Mouse (Mus musculus) frontal cortex, adult (tissue): ENCODE data around the gene Trim38.
"Not testable (repeated sequence)": the region's sequence is repeated elsewhere in the genome, so short reads cannot be mapped to it uniquely, and the experiment has no call there.

Experiments used
- ATAC-seq: cut with Nextera tagmentation; 2 replicates; pipeline ENCODE4 v1.9.2; 2017; ENCODE audit warnings: mild to moderate bottlenecking, moderate library complexity, mixed read lengths; ENCODE audit not compliant: low TSS enrichment

Trim38 gene

DNA sequence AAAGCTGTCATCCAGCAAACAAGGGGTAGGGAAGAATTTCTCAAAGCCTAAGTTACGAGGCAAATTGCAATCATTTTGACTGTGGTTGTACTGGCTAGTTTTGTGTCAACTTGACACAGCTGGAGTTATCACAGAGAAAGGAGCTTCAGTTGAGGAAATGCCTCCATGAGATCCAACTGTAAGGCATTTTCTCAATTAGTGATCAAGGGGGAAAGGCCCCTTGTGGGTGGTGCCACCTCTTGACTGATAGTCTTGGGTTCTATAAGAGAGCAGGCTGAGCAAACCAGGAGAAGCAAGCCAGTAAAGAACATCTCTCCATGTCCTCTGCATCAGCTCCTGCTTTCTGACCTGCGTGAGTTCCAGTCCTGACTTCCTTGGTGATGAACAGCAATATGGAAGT lies at the start of gene Trim38:
TSS of gene Trim38 (plus strand) at position 301 of the 400 bp plus-strand sequence.
- ATAC-seq, result not testable (repeated sequence)

DNA sequence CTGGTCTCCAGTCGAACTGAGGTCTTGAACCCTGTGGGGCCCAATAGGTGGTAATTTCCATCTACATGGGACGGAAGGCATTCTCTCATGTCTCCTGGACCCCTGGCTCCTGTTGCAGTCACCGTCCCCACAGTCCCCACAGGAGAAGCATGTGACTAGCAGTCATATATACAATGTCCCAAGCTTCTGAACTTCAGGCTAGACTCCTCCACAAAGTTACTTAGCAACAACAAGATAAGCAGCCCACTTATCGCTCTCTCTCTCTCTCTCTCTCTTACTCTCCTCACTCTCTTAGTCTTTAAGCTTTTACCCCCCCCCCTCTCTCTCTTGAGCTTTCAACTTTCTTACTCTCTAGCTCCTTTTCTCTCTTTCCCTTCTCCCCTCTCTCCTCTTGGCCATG lies 45.5 kb upstream of the Trim38 start:
- ATAC-seq, result no peak

DNA sequence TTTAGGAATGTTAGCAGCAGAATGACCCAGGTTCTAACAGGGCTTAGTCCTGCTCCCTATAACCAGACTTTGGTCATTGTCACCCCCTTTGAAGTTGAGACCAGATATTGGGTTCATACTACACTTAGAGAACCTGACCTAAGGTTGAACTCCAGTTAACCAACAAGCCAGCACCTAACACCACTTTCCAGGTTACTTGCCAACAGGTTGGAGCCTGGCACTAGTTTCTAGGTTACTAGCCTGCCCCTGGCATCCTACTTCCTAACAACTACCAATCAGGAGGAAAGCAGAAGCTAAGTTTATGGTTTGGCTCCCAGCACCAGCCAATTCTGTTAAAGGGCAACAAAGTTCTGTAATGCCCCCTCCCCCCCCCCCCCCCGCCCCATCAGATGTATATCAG lies 44.5 kb upstream of the Trim38 start:
- no peak for ATAC-seq

DNA sequence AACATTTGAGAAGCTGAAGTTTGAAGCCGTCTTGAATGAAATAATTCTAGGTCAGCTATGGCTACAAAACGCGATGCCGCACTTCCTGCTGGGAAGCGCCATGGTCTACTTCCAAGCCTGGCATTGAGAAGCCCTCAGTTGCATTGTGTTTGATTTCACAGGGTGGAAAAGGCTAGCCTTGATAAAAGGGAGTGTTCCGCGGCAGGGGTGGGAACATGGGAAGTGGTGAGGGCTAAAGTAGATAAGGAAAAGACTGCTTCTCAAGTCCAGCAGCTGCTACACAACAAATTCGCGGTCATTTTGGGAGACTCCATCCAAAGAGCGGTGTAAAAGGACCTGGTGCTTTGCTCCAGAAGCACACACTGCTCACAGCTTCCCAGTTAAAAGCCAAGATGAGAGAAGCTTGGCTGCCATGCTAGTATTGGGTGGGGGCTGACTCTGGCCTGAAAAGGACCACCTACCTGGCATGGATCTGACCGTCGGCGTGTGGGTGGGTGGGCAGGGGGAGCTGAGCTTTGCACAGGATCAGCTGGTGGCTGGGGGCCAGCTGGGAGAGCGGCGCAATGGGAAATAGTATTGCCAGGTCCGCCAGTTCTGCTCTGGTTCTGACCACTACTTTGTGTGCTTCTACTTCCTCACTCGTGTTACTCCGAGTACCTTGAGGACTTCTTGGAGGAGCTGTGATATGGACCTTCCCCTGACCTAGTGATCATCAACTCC lies 41.1 kb upstream of the Trim38 start:
- no peak for ATAC-seq

DNA sequence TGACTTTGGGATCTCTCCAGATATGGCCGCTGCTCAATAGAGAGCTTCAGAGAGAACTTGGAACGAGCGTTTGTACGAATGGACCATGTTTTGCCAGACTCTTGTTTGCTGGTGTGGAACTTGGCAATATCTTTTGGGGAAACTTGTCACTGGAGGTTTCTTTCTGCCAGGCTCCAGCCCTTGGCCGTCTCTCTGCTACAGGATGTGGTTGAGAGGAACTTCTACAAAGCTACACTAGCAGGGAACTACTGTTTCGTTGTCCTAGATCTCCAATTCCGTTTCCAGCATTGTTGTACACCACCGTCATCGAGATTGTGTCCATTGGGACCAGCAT lies 40.6 kb upstream of the Trim38 start:
- no peak for ATAC-seq

DNA sequence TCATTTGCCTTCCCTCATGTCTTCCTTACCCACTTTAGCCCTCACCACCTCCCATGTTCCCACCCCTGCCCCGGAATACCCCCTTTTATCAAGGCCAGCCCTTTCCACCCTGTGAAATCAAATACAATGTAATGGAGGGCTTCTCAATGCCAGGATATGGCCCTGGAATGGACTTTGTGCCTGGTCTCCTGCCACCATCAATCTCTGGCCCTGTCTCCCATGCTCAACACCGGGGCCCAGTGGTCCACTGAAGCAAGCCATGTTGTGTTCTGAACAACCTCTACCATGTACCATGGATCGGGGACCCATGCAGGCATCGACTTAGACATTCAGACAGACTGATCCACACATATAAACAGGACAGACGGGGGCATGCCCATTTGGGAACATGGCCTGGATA lies 40.0 kb upstream of the Trim38 start:
- no peak for ATAC-seq

DNA sequence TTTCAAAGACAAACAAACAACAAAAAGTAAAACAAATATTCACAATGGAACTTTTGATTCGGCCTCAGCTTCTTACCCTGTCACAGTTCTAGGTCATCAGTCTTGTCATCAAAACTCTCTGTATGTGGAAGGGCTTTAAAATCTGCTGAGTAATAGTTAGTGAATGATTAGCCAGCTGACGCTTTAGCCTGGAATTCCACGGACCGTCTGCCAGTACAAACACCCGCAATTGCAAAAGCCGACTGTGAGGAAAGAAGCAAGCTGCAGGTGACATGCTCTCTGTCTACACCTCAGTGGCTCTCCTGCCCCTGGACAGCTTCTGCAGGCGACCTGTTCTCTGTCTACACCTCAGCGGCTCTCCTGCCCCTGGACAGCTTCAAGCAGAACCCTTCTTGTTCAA lies 39.2 kb upstream of the Trim38 start:
- ATAC-seq, result no peak

DNA sequence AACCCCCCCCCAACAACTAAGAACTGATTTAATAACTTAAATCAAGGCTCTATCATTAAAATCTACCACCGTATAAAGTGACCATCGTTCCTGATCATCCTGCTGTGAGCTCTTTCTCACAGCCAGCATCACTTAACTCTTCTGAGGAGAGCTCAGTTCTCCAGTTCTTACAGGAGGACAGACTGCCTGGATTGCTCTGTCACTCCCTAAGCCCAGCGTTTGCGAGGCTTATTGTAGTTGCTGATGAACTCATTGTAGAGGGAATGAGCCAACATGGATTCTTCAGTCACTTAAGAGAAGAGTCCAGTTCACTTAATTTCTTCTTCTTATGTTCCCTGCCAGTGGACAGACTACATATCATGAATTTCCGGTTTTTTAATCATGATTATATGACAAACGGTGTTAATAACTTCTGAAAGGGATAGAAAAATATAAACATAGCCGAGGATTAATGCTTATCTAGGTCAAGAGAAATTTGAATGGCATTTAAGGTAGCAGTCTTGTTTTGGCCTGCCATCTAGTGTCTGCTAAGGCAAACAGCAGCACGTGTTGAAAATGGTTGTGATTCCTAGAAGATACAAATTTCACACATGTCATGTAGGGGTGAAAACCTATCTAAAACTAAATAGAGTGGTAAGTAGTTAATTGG lies 37.4 kb upstream of the Trim38 start:
- peak; percentile 77 for ATAC-seq

DNA sequence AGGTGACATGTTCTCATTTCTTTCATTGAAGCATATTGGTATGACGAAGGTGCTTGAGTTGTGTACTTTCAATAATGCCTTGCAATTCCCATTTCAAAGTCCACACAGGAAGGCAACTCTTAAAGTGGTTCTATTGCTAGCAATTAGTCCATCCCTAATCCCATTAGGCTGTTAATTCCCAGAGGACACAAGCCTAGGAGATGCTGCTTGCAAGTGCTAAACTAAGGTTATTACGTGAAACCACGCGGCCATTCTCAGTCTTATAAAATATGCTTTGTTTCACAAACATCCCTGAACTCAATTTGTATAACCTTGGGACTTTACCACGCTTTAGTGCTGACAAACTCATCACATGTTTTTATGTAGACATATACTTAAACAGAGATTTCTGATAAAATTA lies 32.6 kb upstream of the Trim38 start:
- no peak for ATAC-seq

DNA sequence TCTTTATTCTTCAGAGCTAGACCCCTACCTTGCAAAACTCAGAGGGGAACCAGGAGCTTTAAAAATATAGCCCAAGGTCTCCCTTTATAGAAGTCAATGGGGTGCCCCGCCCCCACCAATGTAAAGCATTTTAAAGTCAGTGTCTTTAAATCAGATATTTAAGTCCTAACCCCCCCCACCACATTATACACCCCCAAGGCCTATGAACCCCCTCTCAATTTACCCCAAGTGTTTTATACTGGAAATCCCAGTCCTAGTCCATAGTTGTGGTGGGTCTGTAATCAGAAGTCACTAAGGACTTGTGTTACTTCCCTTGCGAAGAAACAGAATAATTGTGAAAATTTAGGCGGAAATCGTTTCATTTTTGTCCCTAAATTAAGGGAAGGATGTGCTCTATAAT lies 31.7 kb upstream of the Trim38 start:
- ATAC-seq, result no peak

DNA sequence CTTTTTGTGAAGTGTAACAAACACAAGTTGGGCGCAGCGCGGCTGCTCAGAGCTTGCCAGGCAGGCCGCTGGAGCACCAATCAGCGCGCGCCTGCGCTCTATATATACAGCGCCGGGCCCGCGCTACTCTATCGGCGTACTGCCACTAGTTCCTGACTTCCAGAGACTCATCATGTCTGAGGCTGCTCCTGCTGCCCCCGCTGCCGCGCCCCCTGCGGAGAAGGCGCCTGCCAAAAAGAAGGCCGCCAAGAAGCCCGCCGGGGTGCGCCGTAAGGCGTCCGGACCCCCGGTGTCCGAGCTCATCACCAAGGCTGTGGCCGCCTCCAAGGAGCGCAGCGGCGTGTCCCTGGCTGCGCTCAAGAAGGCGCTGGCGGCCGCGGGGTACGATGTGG lies 31.0 kb upstream of the Trim38 start, which contains the start of gene Hist1h1c:
TSS of gene Hist1h1c (plus strand) at position 132 of the 392 bp plus-strand sequence.
- peak; percentile 88 for ATAC-seq

DNA sequence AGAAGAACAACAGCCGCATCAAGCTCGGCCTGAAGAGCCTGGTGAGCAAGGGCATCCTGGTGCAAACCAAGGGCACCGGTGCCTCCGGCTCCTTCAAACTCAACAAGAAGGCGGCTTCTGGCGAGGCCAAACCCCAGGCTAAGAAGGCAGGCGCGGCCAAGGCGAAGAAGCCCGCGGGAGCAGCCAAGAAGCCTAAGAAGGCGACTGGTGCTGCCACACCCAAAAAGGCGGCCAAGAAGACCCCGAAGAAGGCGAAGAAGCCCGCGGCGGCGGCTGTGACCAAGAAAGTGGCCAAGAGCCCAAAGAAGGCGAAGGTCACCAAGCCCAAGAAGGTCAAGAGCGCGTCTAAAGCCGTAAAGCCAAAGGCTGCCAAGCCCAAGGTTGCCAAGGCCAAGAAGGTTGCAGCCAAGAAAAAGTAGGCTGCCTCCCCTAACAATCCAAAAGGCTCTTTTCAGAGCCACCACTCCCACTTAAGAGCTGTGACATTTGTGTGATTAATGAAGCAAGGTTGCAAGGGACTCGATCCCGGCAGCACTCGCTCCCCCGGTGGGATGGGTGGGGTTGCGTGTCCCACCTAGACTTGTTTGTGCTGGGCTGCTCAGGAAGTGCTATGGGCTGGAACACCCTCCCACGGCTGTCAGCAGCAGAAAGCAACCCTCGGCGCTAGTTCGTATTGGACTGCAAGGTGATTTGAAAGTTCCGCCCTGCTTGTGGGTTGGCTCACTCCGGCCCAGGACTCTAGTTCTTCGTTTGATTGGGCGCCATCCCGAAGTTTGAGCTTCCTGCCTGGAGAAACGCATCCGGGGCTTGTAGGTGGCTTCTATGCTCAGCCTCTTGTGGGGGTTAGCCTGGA lies 30.4 kb upstream of the Trim38 start:
- peak; percentile 92 for ATAC-seq

DNA sequence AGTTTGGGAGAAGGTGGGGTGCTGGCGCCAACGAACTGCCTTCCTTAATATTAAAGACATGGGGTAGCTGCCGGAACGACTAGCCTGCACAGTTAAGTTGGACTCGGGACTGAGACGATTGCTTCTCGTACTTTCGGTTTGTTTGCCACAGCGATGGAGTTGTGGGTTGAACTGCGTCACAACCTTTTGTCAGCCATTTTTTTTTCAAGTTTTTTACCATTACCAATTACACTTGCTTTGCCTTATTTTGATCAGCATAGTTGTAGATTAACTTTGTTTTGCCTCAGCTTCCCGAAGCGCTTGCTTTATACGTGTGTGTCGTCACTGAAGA lies 29.8 kb upstream of the Trim38 start:
- peak; percentile 24 for ATAC-seq

DNA sequence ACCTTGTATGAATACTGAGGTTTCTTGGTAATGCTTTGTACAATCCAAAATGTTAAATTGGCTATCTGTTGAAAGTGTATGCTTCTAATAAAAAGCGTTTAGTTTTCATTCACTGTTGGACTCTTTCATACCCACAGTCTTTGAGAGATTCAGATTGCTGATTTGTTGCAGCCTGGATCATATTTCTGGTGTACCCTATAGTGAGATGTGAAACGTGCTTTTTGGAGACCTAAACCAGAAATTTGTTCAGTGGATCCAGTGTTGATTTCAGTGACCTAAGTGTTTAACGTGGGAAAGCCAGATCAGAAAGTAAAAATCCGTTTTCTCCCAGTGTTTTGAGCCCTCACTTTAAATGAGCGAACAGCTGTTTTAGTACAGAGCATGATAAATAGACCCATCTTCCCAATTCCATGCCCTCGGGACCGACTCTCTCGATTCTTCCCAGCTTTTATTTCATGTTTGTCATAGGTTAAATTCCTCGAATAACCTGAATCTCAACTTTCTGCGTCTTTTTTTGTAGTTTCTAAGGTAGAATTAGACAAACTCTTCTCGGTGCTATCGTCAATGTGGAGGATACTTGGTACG lies 29.4 kb upstream of the Trim38 start:
- ATAC-seq, result no peak

DNA sequence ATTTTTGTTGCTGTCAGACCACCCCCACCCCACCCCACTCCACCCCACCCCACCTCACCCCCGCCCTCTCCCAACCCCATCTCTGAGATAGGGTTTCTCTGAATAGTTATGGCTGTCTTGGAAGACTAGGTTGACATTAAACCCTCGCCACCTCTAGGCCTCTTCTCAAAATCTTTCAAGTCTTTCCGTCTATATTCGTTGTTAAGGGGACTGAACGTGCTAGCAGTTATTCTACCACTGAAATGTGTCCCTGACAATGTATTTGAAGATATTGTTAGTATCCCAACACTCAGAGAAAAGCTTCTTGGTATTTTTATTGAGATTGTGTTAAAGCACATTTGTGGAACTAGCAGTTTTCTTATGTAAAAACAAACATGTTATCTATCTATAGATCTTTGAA lies 28.8 kb upstream of the Trim38 start:
- no peak for ATAC-seq

DNA sequence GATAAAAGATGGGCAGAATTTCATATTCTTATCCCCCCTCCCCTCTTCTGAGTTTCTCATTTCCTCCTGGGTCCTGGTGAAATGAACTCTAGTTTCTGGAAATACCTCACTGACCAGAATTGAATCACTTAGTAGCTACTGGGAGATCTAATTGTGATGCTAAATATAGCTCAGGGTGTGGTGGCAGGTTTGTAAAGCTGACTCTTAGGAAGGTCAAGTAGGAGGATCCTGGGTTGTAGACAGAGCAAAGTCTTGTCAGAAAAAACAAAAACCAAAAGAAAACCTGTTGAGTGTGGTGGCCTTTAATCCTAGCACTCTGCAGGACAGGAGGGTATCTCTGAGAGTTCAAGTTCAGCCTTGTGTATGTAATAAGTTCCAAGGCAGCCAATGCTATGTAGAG lies 27.7 kb upstream of the Trim38 start:
- no peak for ATAC-seq

DNA sequence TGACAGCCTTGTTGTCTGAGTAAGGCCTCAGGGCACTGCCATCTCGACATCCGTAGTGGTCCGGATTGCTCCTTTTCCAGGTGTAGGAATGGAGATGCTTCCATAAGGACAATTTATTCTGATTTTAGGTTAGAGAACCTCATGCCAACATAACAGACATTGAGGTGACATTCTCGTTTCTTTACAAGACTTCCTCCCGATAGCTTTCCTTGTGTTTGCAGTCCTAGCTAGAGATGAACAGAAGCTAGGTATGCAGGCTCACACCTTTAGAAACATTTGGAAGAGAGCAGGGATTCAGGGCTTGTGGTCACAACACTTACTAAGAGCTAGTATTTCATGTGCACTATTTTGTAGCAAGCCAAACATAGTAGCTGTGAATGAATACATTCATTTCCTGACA lies 26.5 kb upstream of the Trim38 start:
- ATAC-seq, result no peak

DNA sequence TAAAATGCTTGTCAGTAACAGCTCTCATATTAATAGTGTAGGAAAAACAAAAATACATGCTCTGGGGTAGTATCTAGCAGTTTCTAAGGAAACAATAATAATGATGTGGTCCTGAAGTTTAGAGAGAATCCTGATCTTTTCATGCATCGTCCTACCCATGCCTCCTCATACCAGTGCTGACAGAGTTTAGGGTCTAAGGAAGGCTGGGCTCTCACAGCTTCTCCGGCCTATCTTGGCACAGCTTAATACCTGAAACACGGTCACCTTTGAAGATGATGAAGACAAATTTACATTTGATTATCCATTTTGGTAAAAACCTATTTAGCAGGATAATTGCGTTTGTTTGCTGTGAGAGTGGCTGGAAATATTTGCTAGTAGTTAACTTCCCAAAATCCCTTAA lies 25.8 kb upstream of the Trim38 start:
- no peak for ATAC-seq

DNA sequence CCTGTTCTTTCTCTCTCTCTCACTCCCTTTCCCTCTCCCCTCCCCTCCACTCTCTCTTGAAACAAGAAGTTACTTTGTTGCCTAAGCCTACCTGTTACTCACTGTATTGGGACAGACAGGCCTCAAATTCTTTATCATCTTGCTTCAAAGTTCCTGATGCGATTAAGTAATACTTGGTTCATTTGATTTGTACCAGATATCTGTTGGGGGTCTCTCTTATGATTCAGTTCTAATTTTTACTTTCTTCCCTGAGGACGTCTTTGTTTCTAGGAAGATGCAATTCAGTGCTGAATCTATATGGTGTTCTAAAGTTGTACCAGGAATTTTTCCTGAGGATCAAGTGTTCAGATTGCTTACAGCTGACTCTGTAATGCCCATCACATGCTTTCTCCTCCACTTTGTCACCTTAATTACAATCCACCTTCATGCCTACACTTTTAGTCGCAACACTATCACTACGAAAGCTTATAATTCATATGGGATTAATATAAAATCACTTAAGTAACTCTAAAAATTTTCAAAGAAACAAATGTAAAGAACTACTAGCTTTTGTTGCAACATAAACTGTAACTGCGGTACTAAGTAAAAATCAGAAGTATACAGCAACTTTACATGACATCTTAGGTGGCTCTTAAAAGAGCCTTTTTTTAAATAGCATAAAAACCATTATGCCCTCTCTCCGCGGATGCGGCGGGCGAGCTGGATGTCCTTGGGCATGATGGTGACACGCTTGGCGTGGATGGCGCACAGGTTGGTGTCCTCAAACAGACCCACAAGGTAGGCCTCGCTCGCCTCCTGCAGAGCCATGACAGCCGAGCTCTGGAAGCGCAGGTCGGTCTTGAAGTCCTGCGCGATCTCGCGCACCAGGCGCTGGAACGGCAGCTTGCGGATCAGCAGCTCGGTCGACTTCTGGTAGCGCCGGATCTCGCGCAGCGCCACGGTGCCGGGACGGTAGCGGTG lies 25.0 kb upstream of the Trim38 start:
- no peak for ATAC-seq

DNA sequence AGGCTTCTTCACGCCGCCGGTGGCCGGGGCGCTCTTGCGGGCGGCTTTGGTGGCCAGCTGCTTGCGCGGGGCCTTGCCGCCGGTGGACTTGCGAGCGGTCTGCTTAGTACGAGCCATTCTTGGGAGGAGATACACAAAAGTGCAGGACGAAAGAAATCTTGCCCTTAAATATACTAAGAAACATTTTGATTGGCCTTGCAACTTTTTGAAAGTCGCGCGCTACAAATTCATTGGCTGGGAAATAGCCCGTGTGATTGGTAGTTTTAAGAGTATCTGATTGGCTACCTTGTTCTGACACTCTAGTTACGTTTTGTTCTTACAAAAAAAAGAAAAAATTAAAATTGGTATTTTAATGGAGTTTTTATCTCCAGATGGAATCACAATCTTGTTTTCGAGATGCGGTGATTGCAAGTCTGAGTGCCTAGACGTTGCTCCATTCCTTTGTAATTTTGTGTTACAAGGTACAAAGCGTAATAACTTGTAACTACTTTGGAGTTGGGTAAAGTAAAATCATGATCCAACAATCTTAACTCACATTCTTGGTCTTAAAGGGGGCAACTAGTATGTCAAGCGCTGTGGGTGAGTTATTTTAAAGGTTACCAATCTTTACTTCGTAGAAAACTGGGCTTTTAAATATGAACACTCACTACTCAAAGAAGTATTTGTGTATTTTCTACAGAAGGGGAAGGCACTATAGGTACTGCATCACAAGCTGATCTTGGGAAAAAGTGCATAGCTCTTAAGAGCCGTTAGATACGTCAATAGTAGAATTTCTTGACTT lies 24.1 kb upstream of the Trim38 start, which contains the start of gene Hist1h3c:
TSS of gene Hist1h3c (minus strand) at position 222 of the 781 bp plus-strand sequence.
- peak; percentile 71 for ATAC-seq
